Mouse (Mus musculus): ENCODE results near the gene P4htm. TPM values are rescaled to one million over a fixed set of nuclear protein-coding genes. Genes with fewer than 3 reads are reported as not detected.
"Not testable (repeated sequence)": the region's sequence is repeated elsewhere in the genome, so short reads cannot be mapped to it uniquely, and the experiment has no call there.

The P4htm gene
- polyA plus RNA-seq, 1 experiment from 2014 or later, result 5.5 TPM

- not testable (repeated sequence) for H3K4me3 ChIP-seq (replicated peaks); H3K27me3 ChIP-seq (replicated peaks); H3K9me3 ChIP-seq; H3K4me1 ChIP-seq; H3K4me2 ChIP-seq; H3K9ac ChIP-seq; H3K27ac ChIP-seq; ATAC-seq (ENCODE audit: insufficient read depth, low FRiP score, low read depth)
- peaks cover 72% of the 10 kb centered on the region for H3K36me3 ChIP-seq
- whole genome bisulfite sequencing, result 80% methylated on average over 5 of the region's 5 CpGs
These were observed 10.5 kb upstream of the P4htm start for GRCm38 (mm10) chr9:108607929-108608328.

- no peak overlapping the region for H3K4me3 ChIP-seq (replicated peaks)
- no peak overlapping the region for H3K27ac ChIP-seq
- H3K9ac ChIP-seq, result no peak overlapping the region
- H3K9me3 ChIP-seq, result no peaks in the 10 kb centered on the region
- no peak for ATAC-seq (ENCODE audit: insufficient read depth, low FRiP score, low read depth)
- H3K4me2 ChIP-seq, result no peak overlapping the region
- peaks cover 27% of the 10 kb centered on the region for H3K36me3 ChIP-seq
- H3K27me3 ChIP-seq (replicated peaks), result no peaks in the 10 kb centered on the region
- 69% methylated on average over 4 of the region's 4 CpGs for WGBS
- peaks cover 2% of the 10 kb centered on the region; the same call in 1 of the 2 replicates for H3K4me1 ChIP-seq
These were observed 4.5 kb upstream of the P4htm start for GRCm38 (mm10) chr9:108601986-108602385.

GRCm38 (mm10) chr9:108600011-108600410 lies 2.5 kb upstream of the P4htm start:
- H3K27ac ChIP-seq, result no peak overlapping the region
- ATAC-seq (ENCODE audit: insufficient read depth, low FRiP score, low read depth), result no peak
- no peak overlapping the region for H3K4me3 ChIP-seq (replicated peaks)
- no peak overlapping the region for H3K9ac ChIP-seq
- H3K4me2 ChIP-seq, result no peak overlapping the region
- H3K9me3 ChIP-seq, result no peaks in the 10 kb centered on the region
- whole genome bisulfite sequencing, result 44% methylated on average over 2 of the region's 2 CpGs
- no peaks in the 10 kb centered on the region for H3K27me3 ChIP-seq (replicated peaks)
- H3K36me3 ChIP-seq, result peaks cover 15% of the 10 kb centered on the region
- peaks cover 9% of the 10 kb centered on the region for H3K4me1 ChIP-seq

GRCm38 (mm10) chr9:108599021-108599566 lies 1.6 kb upstream of the P4htm start:
- WGBS, result 69% methylated on average over 4 of the region's 4 CpGs
- no peaks in the 10 kb centered on the region for H3K27me3 ChIP-seq (replicated peaks)
- peaks cover 9% of the 10 kb centered on the region for H3K4me1 ChIP-seq
- no peak overlapping the region for H3K4me2 ChIP-seq
- H3K4me3 ChIP-seq (replicated peaks), result no peak overlapping the region
- ATAC-seq (ENCODE audit: insufficient read depth, low FRiP score, low read depth), result no peak
- no peaks in the 10 kb centered on the region for H3K9me3 ChIP-seq
- peaks cover 11% of the 10 kb centered on the region for H3K36me3 ChIP-seq
- H3K27ac ChIP-seq, result no peak overlapping the region
- H3K9ac ChIP-seq, result no peak overlapping the region

GRCm38 (mm10) chr9:108594354-108594753 lies 3.1 kb downstream of the P4htm start:
- H3K9ac ChIP-seq, result no peak overlapping the region
- no peak overlapping the region for H3K4me3 ChIP-seq (replicated peaks)
- no peak overlapping the region for H3K27ac ChIP-seq
- no peaks in the 10 kb centered on the region for H3K9me3 ChIP-seq
- WGBS, result 61% methylated on average over 3 of the region's 3 CpGs
- no peaks in the 10 kb centered on the region for H3K27me3 ChIP-seq (replicated peaks)
- no peak overlapping the region for H3K4me2 ChIP-seq
- H3K36me3 ChIP-seq, result no peaks in the 10 kb centered on the region
- ATAC-seq (ENCODE audit: insufficient read depth, low FRiP score, low read depth), result no peak
- H3K4me1 ChIP-seq, result peaks cover 9% of the 10 kb centered on the region

GRCm38 (mm10) chr9:108591462-108591861 lies 6.0 kb downstream of the P4htm start:
- H3K4me1 ChIP-seq, result peaks cover 19% of the 10 kb centered on the region
- no peaks in the 10 kb centered on the region for H3K27me3 ChIP-seq (replicated peaks)
- WGBS, result 88% methylated on average over 4 of the region's 4 CpGs
- H3K9ac ChIP-seq, result no peak overlapping the region
- H3K27ac ChIP-seq, result no peak overlapping the region
- no peak overlapping the region for H3K4me3 ChIP-seq (replicated peaks)
- H3K9me3 ChIP-seq, result no peaks in the 10 kb centered on the region
- H3K4me2 ChIP-seq, result no peak overlapping the region
- no peaks in the 10 kb centered on the region for H3K36me3 ChIP-seq
- ATAC-seq (ENCODE audit: insufficient read depth, low FRiP score, low read depth), result no peak

- Histone ChIP-seq H3K9me3 (no peaks in the 10 kb centered on the region), H3K4me2 (no peak overlapping the region), H3K4me3 (replicated peaks) (no peak overlapping the region), H3K9ac (no peak overlapping the region), H3K27me3 (replicated peaks) (no peaks in the 10 kb centered on the region), H3K36me3 (no peaks in the 10 kb centered on the region), H3K4me1 (peaks cover 17% of the 10 kb centered on the region), H3K27ac (no peak overlapping the region)
- 57% methylated on average over 5 of the region's 5 CpGs for WGBS
- no peak for ATAC-seq (ENCODE audit: insufficient read depth, low FRiP score, low read depth)
These were observed 8.2 kb downstream of the P4htm start for GRCm38 (mm10) chr9:108589229-108589628.

GRCm38 (mm10) chr9:108587571-108588180 lies 9.8 kb downstream of the P4htm start:
- H3K9ac ChIP-seq, result no peak overlapping the region
- peak overlapping the region; percentile 35 for H3K4me2 ChIP-seq
- no peaks in the 10 kb centered on the region for H3K27me3 ChIP-seq (replicated peaks)
- H3K9me3 ChIP-seq, result no peaks in the 10 kb centered on the region
- H3K4me3 ChIP-seq (replicated peaks), result peak overlapping the region; percentile 8; the same call in 1 of the 2 replicates
- peak overlapping the region; percentile 61; the same call in 1 of the 2 replicates for H3K27ac ChIP-seq
- peaks cover 17% of the 10 kb centered on the region for H3K4me1 ChIP-seq
- H3K36me3 ChIP-seq, result no peaks in the 10 kb centered on the region
- peak; percentile 93 for ATAC-seq (ENCODE audit: insufficient read depth, low FRiP score, low read depth)
- WGBS, result 7% methylated on average over 14 of the region's 14 CpGs

- peaks cover 13% of the 10 kb centered on the region for H3K36me3 ChIP-seq
- peak overlapping the region; percentile 71 for H3K9ac ChIP-seq
- peak overlapping the region; percentile 92 for H3K27ac ChIP-seq
- WGBS, result 53% methylated on average over 5 of the region's 5 CpGs
- H3K9me3 ChIP-seq, result no peaks in the 10 kb centered on the region
- H3K4me2 ChIP-seq, result peak overlapping the region; percentile 80
- ATAC-seq (ENCODE audit: insufficient read depth, low FRiP score, low read depth), result no peak
- peak overlapping the region; percentile 77 for H3K4me3 ChIP-seq (replicated peaks)
- no peaks in the 10 kb centered on the region for H3K27me3 ChIP-seq (replicated peaks)
- H3K4me1 ChIP-seq, result peaks cover 24% of the 10 kb centered on the region
These were observed 18.1 kb downstream of the P4htm start for GRCm38 (mm10) chr9:108579344-108579690.

- WGBS, result 4% methylated on average over 51 of the region's 51 CpGs
- Histone ChIP-seq H3K4me1 (peaks cover 24% of the 10 kb centered on the region), H3K9me3 (no peaks in the 10 kb centered on the region), H3K27ac (peak within 1 kb of the TSS; percentile 92), H3K9ac (peak within 1 kb of the TSS; percentile 71), H3K4me3 (replicated peaks) (peak within 1 kb of the TSS; percentile 77), H3K27me3 (replicated peaks) (no peaks in the 10 kb centered on the region), H3K4me2 (peak within 1 kb of the TSS; percentile 80), H3K36me3 (peaks cover 13% of the 10 kb centered on the region)
- ATAC-seq (ENCODE audit: insufficient read depth, low FRiP score, low read depth), result peak; percentile 97
These were observed 18.7 kb downstream of the P4htm start, which contains the start of gene Wdr6 for GRCm38 (mm10) chr9:108578545-108579343. Gene Wdr6, minus strand, starts transcription at chr9:108578739.

GRCm38 (mm10) chr9:108577934-108578544 lies 19.4 kb downstream of the P4htm start:
- H3K9me3 ChIP-seq, result no peaks in the 10 kb centered on the region
- H3K9ac ChIP-seq, result peak overlapping the region; percentile 71
- under 1% methylated on average over 24 of the region's 24 CpGs for WGBS
- no peaks in the 10 kb centered on the region for H3K27me3 ChIP-seq (replicated peaks)
- H3K36me3 ChIP-seq, result peaks cover 19% of the 10 kb centered on the region
- H3K4me3 ChIP-seq (replicated peaks), result peak overlapping the region; percentile 77
- peaks cover 26% of the 10 kb centered on the region for H3K4me1 ChIP-seq
- no peak for ATAC-seq (ENCODE audit: insufficient read depth, low FRiP score, low read depth)
- H3K4me2 ChIP-seq, result peak overlapping the region; percentile 80
- H3K27ac ChIP-seq, result peak overlapping the region; percentile 92

GRCm38 (mm10) chr9:108577025-108577424 lies 20.4 kb downstream of the P4htm start:
- Histone ChIP-seq H3K4me1 (peaks cover 26% of the 10 kb centered on the region), H3K4me3 (replicated peaks) (peak overlapping the region; percentile 77), H3K27ac (no peak overlapping the region), H3K4me2 (peak overlapping the region; percentile 80), H3K9me3 (no peaks in the 10 kb centered on the region), H3K27me3 (replicated peaks) (no peaks in the 10 kb centered on the region), H3K9ac (no peak overlapping the region), H3K36me3 (peaks cover 28% of the 10 kb centered on the region)
- 31% methylated on average over 6 of the region's 6 CpGs for WGBS
- ATAC-seq (ENCODE audit: insufficient read depth, low FRiP score, low read depth), result no peak

Data from stomach, embryonic 15.5 days (tissue).